Mouse (Mus musculus): Measurements from ENCODE around the gene Tmeff2. TPM values are rescaled to one million over a fixed set of nuclear protein-coding genes. Genes with fewer than 3 reads are reported as not detected.

The Tmeff2 gene
- polyA plus RNA-seq, 1 experiment from 2014 or later, result 4.9 TPM

DNA sequence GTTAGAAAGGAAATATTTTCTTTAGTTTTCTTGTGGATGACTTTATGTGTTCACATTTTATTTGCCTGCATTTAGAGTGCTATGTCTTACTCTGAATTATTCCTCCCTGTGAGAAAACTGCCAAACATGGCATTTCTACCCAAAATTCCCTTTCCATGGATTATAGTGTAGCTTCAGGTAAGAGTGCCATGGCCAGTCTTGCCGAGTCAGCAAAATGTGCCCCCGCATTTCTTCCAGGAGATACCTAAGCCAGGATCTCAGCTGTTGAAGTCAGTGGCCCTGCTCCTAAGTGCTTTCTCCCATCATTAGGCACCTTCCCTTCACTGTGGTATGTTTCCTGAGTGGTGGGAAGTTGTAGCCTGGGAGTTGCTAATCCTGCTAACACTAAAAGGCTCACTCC, 168.8 kb downstream of the Tmeff2 start:
- ATAC-seq, result no peak
- WGBS, result 86% methylated on average over 2 of the region's 2 CpGs

DNA sequence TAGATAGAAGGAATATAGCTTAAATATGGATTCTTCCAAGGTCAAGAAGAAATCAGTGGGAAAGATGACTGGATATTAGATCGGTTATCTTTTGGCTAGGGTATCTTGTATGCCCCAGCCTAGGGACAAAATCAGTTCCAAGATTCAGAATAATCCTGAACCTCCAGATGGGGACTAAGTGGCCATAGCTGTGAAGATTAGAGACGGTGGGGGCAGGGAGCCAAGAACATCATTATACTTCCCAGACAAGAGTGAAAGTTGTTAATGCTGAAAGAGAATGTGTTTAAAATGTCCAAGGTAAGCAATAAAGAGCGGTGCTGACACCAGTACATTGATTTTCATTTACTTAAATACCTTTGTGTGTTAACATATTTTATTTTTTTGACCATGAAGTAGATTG, 173.6 kb downstream of the Tmeff2 start:
- no peak overlapping the region for H3K9ac ChIP-seq (ENCODE audit: low read depth, low read length)
- no peaks in the 10 kb centered on the region for H3K9me3 ChIP-seq (ENCODE audit: control insufficient read depth)
- ATAC-seq, result no peak
- 83% methylated on average over 3 of the region's 3 CpGs for WGBS
- no peaks in the 10 kb centered on the region for H3K36me3 ChIP-seq (ENCODE audit: control insufficient read depth, insufficient read depth)
- TF ChIP-seq CTCF (IDR thresholded peaks at IDR 0.05; ENCODE audit: low read depth), result no peak
- H3K4me3 ChIP-seq (ENCODE audit: low read depth, low read length), result no peak overlapping the region
- H3K4me1 ChIP-seq (replicated peaks; ENCODE audit: control insufficient read depth, insufficient read depth, low read length), result no peaks in the 10 kb centered on the region
- H3K27ac ChIP-seq (ENCODE audit: low read depth, low read length), result no peak overlapping the region
- H3K27me3 ChIP-seq (replicated peaks; ENCODE audit: control insufficient read depth, insufficient read depth, low read length), result no peaks in the 10 kb centered on the region
- H3K4me2 ChIP-seq (replicated peaks; ENCODE audit: low read depth), result no peak overlapping the region

More for the DNA sequence above, 168.8 kb downstream of the Tmeff2 start:
- Histone ChIP-seq H3K4me1 (replicated peaks; ENCODE audit: control insufficient read depth, insufficient read depth, low read length) (no peaks in the 10 kb centered on the region), H3K36me3 (ENCODE audit: control insufficient read depth, insufficient read depth) (no peaks in the 10 kb centered on the region), H3K4me2 (replicated peaks; ENCODE audit: low read depth) (no peak overlapping the region), H3K27ac (ENCODE audit: low read depth, low read length) (no peak overlapping the region), H3K4me3 (ENCODE audit: low read depth, low read length) (no peak overlapping the region), H3K9me3 (ENCODE audit: control insufficient read depth) (no peaks in the 10 kb centered on the region), H3K9ac (ENCODE audit: low read depth, low read length) (no peak overlapping the region), H3K27me3 (replicated peaks; ENCODE audit: control insufficient read depth, insufficient read depth, low read length) (no peaks in the 10 kb centered on the region)
- no peak for TF ChIP-seq CTCF (IDR thresholded peaks at IDR 0.05; ENCODE audit: low read depth)

DNA sequence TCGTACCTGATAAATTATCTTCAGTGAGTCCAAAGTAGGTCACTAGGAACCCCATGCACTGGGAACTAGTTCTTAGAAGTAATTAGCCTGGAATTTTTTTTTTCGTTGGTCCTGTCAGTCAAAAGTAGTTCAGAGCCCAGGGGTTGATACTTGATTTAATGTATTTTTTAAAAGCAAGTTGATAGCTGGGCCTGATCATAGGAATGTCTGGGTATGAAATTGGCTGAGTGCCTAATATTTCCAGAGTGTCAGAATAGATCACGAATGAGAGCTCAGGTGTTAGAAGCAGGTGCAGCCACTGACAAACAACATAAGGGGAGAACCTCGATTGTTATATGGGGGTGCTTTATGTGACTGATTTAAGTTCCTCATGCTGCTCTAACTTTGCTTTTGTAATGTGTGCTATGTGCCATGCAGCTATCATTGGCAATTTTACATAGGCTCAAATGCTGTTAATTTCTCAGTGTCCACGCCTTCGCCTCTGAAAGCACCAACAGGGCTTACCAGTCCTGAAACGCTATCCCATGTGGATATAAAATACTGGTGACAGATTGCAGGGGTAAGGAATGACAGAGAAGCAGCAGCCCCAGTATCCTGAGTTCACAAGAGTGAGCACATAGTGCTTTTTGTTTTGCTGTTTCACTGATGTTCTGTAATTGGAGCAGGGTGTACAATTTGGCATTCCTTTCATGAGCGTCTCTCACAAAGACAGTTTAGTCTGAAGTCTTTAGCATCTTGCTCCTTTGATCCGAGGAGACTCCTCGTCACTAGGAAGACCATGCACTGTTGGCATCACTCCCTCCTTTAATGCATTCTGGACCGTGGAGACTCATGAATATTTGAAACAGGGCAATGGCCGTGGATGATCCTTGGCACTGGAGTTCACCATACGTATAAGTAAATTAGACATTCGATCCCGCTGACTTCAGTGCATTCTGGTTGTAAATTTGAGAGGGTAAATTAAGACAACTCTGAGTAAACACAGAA, 175.6 kb downstream of the Tmeff2 start:
- Histone ChIP-seq H3K36me3 (ENCODE audit: control insufficient read depth, insufficient read depth) (no peaks in the 10 kb centered on the region), H3K27ac (ENCODE audit: low read depth, low read length) (no peak overlapping the region), H3K4me3 (ENCODE audit: low read depth, low read length) (no peak overlapping the region), H3K4me2 (replicated peaks; ENCODE audit: low read depth) (no peak overlapping the region), H3K27me3 (replicated peaks; ENCODE audit: control insufficient read depth, insufficient read depth, low read length) (no peaks in the 10 kb centered on the region), H3K9me3 (ENCODE audit: control insufficient read depth) (no peaks in the 10 kb centered on the region), H3K9ac (ENCODE audit: low read depth, low read length) (no peak overlapping the region), H3K4me1 (replicated peaks; ENCODE audit: control insufficient read depth, insufficient read depth, low read length) (no peaks in the 10 kb centered on the region)
- 79% methylated on average over 15 of the region's 15 CpGs for WGBS
- no peak for ATAC-seq
- TF ChIP-seq CTCF (IDR thresholded peaks at IDR 0.05; ENCODE audit: low read depth), result no peak

DNA sequence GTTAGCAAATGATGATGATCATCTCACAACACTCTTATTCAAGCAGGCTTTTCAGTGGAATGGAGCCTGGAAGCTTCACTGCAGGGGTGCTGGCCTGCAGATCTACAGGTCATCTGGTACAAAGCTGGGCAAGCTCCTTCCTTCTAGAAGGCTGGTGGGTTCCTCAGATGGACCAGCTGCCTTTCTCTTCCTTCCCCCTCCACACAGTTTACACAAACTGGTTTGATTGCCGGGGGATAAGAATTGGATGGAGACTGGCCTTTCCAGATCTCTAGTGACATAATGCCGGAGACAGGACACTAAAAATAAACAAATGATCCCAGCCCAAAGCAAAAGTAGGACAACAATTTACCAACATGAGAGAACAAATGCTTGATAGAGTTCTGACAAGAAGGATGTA, 188.5 kb downstream of the Tmeff2 start:
- H3K9me3 ChIP-seq (ENCODE audit: control insufficient read depth), result no peaks in the 10 kb centered on the region
- no peak for ATAC-seq
- H3K36me3 ChIP-seq (ENCODE audit: control insufficient read depth, insufficient read depth), result no peaks in the 10 kb centered on the region
- H3K27me3 ChIP-seq (replicated peaks; ENCODE audit: control insufficient read depth, insufficient read depth, low read length), result no peaks in the 10 kb centered on the region
- WGBS, result 72% methylated on average over 2 of the region's 2 CpGs
- no peaks in the 10 kb centered on the region for H3K4me1 ChIP-seq (replicated peaks; ENCODE audit: control insufficient read depth, insufficient read depth, low read length)
- H3K9ac ChIP-seq (ENCODE audit: low read depth, low read length), result no peak overlapping the region
- no peak overlapping the region for H3K27ac ChIP-seq (ENCODE audit: low read depth, low read length)
- H3K4me2 ChIP-seq (replicated peaks; ENCODE audit: low read depth), result no peak overlapping the region
- H3K4me3 ChIP-seq (ENCODE audit: low read depth, low read length), result no peak overlapping the region
- no peak for TF ChIP-seq CTCF (IDR thresholded peaks at IDR 0.05; ENCODE audit: low read depth)

DNA sequence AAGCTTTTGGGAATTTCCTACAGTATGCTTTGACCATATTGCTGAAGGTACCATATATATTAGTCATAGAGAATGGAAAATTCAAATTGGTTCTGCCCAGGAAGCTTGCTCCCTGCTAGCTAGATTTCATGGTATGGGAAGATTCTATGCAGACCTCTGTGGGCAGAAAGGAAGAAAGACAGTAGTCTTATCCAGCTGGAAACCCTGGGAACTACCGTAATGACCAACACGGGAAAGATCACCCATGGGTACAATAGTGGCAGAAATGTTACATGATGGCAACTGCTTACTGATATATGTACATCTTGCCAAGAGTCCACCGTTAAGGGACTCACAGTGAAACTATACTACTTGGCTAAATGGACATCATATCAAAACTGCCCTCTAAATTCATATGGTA, 189.4 kb downstream of the Tmeff2 start:
- H3K27me3 ChIP-seq (replicated peaks; ENCODE audit: control insufficient read depth, insufficient read depth, low read length), result no peaks in the 10 kb centered on the region
- 94% methylated on average over 3 of the region's 3 CpGs for WGBS
- ATAC-seq, result no peak
- H3K27ac ChIP-seq (ENCODE audit: low read depth, low read length), result no peak overlapping the region
- H3K4me1 ChIP-seq (replicated peaks; ENCODE audit: control insufficient read depth, insufficient read depth, low read length), result no peaks in the 10 kb centered on the region
- no peaks in the 10 kb centered on the region for H3K9me3 ChIP-seq (ENCODE audit: control insufficient read depth)
- no peak for TF ChIP-seq CTCF (IDR thresholded peaks at IDR 0.05; ENCODE audit: low read depth)
- no peak overlapping the region for H3K4me2 ChIP-seq (replicated peaks; ENCODE audit: low read depth)
- H3K9ac ChIP-seq (ENCODE audit: low read depth, low read length), result no peak overlapping the region
- no peaks in the 10 kb centered on the region for H3K36me3 ChIP-seq (ENCODE audit: control insufficient read depth, insufficient read depth)
- H3K4me3 ChIP-seq (ENCODE audit: low read depth, low read length), result no peak overlapping the region

DNA sequence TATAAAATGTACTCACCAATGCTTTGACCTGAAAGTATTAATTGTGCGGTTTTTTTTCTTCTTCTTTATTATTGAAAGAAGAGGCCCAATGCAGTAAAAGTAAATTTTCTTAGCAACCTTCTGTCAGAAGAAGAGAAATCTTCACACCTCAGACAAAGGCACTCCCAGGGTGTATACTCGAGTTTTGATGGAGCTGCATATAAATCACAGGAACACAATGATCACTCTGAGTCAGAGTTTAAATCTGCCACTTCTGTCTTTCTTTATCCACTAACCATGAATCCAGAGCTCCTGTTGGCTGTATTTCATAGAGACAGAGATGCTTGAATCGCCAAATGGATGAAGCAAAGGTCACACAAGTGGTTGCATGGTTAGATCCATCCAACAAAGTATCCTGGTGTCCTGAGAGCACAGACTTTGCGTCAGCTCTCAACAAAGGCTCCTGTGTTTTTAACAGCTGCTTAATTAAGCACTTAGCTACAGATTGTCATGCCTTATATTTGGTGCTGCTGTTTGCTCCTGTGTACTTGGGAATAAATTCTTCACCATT, 189.8 kb downstream of the Tmeff2 start:
- H3K4me2 ChIP-seq (replicated peaks; ENCODE audit: low read depth), result no peak overlapping the region
- H3K36me3 ChIP-seq (ENCODE audit: control insufficient read depth, insufficient read depth), result no peaks in the 10 kb centered on the region
- no peak overlapping the region for H3K27ac ChIP-seq (ENCODE audit: low read depth, low read length)
- no peaks in the 10 kb centered on the region for H3K27me3 ChIP-seq (replicated peaks; ENCODE audit: control insufficient read depth, insufficient read depth, low read length)
- 77% methylated on average over 4 of the region's 4 CpGs for WGBS
- H3K4me3 ChIP-seq (ENCODE audit: low read depth, low read length), result no peak overlapping the region
- no peaks in the 10 kb centered on the region for H3K4me1 ChIP-seq (replicated peaks; ENCODE audit: control insufficient read depth, insufficient read depth, low read length)
- no peaks in the 10 kb centered on the region for H3K9me3 ChIP-seq (ENCODE audit: control insufficient read depth)
- H3K9ac ChIP-seq (ENCODE audit: low read depth, low read length), result no peak overlapping the region
- TF ChIP-seq CTCF (IDR thresholded peaks at IDR 0.05; ENCODE audit: low read depth), result no peak
- no peak for ATAC-seq

Data from intestine, postnatal 0 days (tissue).